Mouse (Mus musculus) stomach, postnatal 0 days (tissue): Measurements from ENCODE around the gene Cebpb.

Experiments used
- CTCF ChIP-seq: IDR thresholded peaks from 2 replicates; pipeline ENCODE4 v1.5.1; 2016; ENCODE audit warnings: antibody characterized with exemption, low read depth, mild to moderate bottlenecking, moderate library complexity
- EP300 ChIP-seq: optimal IDR thresholded peaks from 2 replicates; pipeline ENCODE3; 2016; ENCODE audit warnings: antibody characterized with exemption

GRCm38 (mm10) chr2:167709969-167710368 lies 21.3 kb downstream of the Cebpb start:
- TF ChIP-seq CTCF = no peak
- no peak for TF ChIP-seq EP300
